Mouse (Mus musculus): ENCODE data around the gene Rusc1.
"Not testable (repeated sequence)": the region's sequence is repeated elsewhere in the genome, so short reads cannot be mapped to it uniquely, and the experiment has no call there.

Rusc1 gene

GRCm38 (mm10) chr3:89091811-89092508 lies 1.2 kb downstream of the Rusc1 start:
- peak; percentile 37 for DNase-seq

DNA sequence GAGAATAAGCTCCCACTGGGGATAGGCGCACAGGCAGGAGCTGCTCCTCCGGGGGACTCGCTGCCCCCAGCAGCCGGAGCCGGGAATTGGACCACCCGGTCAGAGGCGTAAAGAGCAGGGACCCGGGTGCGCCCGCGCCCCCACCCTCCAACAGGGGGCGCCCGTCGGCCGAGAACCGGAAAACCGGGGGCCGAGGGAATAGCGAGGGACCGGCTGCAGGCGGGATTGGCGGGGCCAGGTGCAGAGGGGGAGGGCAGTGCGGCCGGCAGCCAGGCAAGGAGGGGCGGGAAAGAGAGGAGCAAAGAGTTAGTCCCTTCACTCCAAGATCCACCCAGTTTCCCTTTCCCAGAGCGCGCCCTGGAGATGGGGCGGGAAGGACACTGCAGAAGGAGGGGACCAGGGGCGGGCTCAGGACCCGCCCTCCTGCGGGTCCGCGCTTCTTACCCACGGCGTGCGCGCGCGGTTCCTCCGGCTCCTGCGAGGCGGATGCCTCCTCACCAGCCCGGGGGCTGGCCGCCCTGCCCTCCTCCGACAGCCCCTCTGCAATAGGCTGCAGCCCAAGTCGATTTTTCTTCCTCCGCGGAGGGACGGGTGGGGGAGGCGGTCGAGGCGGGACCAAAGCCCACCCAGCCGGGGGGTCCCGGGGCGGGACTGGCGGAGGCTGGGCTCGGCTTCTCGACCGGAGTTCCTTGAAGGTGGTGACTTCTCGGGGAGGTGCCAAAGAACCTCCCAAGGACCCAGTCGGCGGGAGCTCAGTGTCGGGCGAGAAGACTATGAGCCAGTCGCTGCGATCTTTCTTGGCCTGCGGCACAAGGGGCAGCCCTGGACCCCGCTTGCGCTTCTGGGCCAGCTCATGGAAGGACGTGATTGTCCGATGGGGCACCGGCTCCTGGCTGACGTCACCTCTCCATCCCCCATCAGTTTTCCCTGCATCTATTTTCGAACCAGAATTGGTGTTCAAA lies 2.1 kb downstream of the Rusc1 start:
- DNase-seq = peak; percentile 84

DNA sequence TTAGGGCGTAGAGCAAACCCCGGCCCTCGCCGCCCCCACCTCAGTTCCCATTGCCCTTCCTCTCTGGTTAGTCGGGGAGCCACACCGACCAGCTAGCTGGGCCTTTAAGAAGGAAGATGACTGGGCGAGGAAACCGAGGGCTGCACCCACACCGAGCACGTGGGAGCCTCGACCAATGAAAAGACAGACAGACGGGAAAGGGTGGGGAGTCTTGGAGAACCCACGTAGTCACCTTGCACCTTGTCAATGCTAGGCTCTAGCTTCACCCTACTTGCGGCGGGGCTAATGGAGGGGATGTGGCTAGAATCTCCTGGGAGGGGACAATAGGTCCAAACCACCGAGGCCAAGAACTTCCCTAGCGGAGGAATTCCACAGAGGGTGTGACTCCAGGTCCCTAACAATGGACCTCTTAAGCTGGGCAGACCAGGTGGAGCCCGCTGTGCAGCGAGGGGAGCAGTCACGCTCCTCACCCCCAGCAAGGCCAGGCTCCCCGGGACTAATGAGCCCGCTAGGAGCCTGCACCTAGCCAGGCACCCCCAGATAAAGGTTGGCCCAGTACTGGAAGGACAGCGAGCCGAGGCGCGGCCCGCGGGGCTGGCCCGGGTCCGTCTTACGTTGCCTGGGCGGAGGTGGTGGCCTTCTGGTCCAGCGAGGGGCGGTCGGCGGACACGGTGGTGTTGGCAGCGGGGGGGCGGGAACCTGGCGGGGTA lies 3.1 kb downstream of the Rusc1 start:
- peak; percentile 80 for DNase-seq

DNA sequence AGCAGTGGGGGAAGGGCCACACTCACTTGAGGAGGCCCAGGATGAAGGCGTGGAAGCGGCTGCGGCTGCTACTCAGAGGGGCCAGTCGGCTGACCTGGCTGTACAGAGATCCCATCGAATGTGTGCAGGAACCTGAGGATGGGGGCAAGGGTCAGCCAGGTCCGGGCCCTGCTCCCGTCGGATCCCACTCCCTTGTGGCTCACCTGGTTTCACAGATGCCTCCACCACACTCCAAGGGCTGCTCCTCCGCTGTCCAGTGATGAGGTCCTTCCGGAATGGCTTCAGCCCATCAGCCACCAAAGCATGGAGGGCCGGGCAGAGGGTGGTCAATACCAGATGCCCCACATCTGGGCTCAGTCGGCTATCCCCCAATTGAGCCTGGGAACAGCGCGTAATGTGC lies 4.1 kb downstream of the Rusc1 start:
- no peak for DNase-seq

DNA sequence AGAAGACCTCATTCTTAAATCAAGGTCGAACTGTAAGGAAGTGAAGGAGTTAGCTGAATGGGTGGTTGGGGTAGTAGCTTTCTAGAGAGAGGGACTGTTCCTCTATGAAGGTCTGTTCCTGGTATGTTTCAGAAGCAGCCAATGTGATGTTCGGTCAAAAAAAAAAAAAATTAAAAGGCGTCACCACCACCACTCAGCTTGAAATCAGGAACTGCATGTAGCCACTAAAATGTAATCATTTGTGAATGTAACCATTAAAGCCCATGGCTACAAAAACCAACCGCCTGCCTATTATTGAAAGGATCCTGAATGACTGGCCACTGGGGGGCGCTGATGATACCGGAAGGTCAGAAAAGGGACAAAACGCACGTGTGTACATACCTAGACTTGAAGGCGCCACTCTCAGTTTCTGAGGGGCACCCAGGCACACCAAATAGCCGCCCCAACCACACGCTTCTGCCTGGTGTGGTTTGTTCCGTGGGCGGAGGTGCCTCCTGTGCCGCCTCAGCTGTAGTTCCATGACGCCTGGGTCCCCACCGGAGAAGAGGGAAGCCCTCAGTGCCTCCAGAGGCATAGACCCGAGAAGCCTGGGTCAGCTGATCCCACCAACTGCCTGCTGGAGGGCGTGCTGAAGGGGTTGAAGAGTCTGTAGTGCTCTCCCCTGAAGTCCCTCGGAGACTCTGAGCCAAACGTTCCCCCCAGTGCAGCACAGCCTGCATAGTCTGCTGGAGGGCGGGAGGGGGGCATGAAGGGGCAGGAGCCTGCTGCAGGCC lies 5.6 kb downstream of the Rusc1 start:
- DNase-seq = peak; percentile 68

DNA sequence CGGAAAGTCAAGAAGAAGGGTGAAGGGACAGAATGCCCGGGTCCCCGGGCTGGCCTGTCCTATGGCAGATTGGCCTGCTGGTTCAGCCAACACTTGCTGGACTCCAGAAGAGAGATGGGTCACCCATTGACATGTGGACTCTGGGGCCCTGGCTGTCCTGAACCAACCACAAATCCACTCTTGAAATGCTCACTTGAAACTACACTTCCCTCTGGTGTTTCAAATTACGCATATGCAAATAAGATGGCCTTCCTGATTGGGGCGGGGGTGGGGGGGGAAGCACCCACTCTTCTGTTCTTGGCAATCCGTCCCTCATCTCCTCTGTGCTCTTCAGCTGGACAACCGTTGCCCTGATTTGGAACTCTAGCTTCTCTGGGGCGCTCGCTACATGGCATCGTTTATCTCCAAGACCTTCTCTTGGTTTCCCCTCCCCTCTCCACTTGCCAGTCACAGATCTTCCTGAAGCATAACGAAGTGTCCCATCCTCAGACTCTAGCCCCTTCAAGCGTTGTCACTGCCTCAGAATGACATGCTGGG lies 8.4 kb downstream of the Rusc1 start:
- no peak for DNase-seq

DNA sequence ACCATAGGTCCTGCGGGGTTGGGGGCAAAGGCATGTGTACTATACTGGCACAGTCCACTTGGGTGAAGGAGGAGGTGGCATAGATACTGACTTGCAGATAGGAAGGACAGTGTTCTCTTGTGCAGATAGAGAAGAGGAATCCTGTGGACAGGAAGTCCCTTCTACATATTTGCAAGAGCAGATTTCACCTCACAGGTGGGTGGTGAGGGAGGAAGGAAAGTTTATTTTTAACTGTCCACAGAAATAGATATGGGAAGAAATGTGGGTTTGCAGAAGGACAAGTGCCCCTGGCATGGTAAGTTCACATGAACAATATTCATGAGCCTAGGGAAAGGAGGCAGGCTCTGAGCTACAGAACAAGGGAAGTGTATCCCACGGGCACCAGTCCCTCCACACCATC lies 9.0 kb downstream of the Rusc1 start:
- no peak for DNase-seq

DNA sequence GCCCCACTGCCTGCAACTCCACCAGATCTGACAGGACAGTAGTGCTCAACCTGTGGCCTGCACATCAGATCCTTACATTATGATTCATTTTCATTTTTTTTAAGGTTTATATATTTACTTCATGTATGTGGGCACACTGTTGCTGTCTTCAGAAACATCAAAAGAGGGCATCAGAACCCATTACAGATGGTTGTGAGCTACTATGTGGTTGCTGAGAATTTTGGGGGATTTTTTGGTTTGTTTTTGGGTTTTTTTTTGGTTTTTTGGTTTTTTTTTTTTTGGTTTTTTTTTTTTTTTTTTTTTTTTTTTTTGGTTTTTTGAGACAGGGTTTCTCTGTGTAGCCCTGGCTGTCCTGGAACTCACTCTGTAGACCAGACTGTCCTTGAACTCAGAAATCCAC lies 10.8 kb downstream of the Rusc1 start:
- DNase-seq = not testable (repeated sequence)

GRCm38 (mm10) chr3:89077383-89077782 lies 15.7 kb downstream of the Rusc1 start:
- no peak for DNase-seq

GRCm38 (mm10) chr3:89067265-89067664 lies 25.8 kb downstream of the Rusc1 start:
- no peak for DNase-seq

DNA sequence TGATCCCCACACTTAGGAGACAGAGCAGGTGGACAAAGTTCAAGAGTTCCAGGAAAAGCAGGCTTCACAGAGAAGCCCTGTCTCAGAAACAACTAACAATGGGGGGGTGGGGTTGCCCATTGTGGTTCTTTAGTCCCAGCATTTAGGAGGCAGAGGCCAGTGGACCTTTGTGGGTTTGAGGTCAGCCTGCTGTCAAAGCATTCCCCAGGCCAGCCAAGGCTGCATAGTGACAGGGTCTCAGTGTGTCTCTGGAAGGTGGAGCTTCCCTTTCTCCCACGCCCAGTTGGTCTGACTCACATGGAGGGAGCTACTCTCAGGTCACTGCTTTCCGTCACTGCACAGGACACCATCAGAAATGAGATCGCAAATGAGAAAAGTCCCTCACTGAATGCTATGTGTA lies 31.4 kb downstream of the Rusc1 start:
- no peak for DNase-seq

DNA sequence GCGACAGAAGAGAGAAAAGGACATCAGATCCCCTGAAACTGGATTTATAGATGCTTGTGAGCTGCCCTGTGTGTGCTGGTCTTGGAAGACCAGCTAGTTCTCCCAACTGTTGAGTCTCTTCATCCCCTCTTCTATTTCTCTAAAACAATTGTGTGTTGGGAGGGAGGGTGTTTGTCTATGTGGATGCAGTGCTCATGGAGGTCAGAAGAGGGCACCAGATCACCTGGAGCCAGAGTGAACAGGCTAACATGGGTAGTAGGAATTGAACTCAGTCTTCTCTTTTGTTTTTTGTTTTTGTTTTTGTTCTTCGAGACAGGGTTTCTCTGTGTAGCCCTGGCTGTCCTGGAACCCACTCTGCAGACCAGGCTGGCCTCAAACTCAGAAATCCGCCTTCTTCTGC lies 34.3 kb downstream of the Rusc1 start:
- peak; percentile 13 for DNase-seq

DNA sequence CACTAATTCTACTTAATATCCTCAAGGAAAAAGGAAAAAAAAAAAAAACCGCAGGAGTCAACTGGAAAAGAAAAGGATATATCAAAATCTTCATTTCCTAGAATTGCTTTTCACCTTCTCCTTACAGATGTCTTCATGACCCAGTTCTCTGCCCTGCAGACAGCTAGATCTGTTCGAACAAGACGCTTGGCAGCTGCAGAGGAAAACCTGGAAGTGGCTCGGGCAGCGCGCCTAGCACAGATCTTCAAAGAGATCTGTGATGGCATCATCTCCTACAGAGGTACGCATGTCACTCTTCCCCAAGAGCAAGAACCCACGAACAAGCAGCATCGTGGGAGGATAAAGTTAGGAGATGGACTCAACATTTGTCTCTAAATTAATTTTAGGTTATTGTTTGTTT lies 34.8 kb downstream of the Rusc1 start:
- no peak for DNase-seq

GRCm38 (mm10) chr3:89043359-89043758 lies 49.8 kb downstream of the Rusc1 start:
- DNase-seq = no peak
